Mouse (Mus musculus): ENCODE measurements at regions not wholly inside any gene's neighbourhood (a gene's known extent, or its start where the extent isn't known, plus 50 kb on each side); places are given as distances from the start of the nearest gene placed in this dataset.

GRCm38 (mm10) chr4:56621356-56621755, 118.5 kb upstream of the Gm26657 start:
- intact Hi-C loops (cut with DNase I) = no loop called here
- no peak for DNase-seq

- no peak for DNase-seq
- intact Hi-C loops (cut with DNase I) = no loop called here
Measured at GRCm38 (mm10) chr4:56620628-56621027, 119.2 kb upstream of the Gm26657 start.

DNA sequence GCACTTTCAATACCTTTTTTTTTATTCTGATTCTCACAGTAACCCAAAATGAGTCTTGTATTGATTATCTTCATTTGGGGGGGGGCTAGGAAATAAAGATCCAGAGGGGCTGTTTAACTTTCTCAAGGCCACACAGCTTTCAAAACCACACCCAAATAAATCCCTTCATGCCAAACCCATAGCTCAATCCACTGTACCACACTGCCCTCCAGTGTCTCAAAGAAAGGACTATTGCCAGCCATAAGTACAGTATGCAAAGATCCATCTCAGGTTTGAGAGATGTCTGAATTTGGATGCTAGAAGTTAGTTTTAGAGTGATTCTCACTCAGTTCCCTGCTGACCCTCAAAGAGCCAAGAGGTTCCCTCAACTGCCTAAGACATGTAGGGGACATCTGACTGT, 120.1 kb upstream of the Gm26657 start:
- no peak for DNase-seq
- intact Hi-C loops (cut with DNase I) = no loop called here

DNA sequence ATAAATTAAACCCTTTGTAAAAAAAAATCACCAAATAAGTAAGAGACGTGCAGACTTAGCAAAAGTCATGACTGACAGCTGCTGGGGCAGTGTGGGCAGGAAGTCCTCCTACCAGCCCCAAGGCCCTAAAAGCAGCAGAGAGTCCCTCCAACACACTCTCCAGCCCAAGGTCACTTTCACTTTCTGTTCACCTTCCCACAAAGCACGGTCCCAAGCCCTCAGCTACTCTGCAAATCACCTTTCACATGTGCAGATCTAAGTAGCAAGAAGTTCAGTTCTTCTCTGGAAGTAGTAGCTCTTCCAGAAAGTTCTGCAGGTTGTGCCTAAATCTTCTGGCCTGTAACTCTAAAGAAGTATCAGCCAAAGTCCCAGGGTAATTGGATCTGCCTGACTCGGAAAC, 120.8 kb upstream of the Gm26657 start:
- no peak for DNase-seq
- intact Hi-C loops (cut with DNase I) = no loop called here

- intact Hi-C loops (cut with DNase I) = no loop called here
- DNase-seq = no peak
Measured at GRCm38 (mm10) chr4:56618433-56618832, 121.4 kb upstream of the Gm26657 start.

DNA sequence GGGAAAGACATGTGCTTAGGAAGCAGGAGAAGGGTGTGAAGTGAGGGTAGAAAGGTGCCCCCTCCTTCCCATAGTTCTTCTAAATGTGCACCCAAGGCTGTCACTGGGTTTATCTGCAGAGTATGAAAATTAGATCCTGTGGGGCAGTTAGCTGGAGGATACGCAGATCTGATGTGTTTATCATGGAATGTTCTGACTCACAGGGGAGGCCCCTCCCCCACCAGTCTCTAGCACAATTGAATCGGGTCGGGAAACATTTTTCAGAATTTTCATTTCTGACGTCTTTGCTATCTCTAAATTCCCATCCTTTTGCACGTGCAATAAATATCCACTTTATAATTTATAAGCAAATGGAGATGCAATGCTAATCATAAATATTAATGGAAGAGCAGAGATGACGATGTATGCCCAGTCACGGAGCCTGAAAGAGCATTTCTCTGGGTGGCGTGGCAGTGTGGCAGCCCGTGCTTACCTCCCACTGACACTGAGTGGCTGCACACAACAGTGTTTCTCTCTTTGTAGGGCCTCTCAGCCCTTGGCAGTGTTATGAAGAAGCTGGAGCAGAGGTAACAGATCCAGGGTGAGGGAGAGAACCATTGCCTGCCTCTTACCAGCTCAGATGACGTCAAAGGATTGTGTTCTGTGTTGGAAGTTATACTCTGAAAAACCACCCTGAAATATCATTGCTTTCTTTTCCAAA, 122.1 kb upstream of the Gm26657 start:
- DNase-seq = no peak

GRCm38 (mm10) chr4:56612325-56612724, 127.5 kb upstream of the Gm26657 start:
- intact Hi-C loops (cut with DNase I) = no loop called here
- peak; percentile 43 for DNase-seq

More for the DNA sequence above, 122.1 kb upstream of the Gm26657 start:
- intact Hi-C loops (cut with DNase I) = no loop called here

DNA sequence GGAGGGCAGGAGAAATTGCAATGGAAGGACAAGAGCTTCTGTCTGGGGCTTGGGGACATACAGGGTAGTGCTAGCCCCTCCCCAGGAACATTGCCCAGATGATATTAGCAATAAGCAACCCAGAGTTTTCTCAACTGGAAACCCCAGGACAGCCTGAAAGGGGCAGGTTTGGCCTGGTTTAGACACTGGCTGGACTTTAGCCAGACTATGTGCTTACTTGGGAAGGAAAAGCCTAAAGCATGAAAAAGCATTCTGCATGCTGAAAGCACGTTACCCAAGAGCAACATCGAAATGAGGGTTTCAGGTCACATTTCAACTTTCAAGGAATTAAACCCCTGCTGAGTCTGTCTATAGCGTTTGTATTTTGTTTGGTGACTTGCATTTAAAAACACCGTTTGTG, 128.1 kb upstream of the Gm26657 start:
- intact Hi-C loops (cut with DNase I) = no loop called here
- DNase-seq = peak; percentile 9

- DNase-seq = no peak
- intact Hi-C loops (cut with DNase I) = no loop called here
Measured at GRCm38 (mm10) chr4:56610273-56610672, 129.6 kb upstream of the Gm26657 start.

DNA sequence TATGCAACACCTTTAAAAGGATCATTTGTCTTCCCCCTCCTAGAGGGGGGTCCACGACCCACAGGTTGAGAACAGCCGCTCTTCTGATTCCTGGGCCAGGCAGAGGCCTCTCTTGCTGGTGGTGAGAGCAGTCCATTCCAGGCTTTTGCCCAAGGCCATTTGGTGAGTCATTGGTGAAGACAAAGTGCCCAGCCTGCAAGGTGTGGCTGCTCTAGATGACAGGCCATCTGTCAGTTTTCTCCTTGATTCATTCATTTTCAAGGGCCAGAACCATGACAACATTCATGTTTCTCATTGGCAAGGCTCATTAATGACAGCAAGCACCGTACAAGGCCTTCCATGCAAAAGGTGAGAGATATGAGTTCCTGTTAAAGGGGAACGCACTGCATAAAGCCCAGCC, 131.2 kb upstream of the Gm26657 start:
- intact Hi-C loops (cut with DNase I) = no loop called here
- DNase-seq = no peak

- intact Hi-C loops (cut with DNase I) = no loop called here
- no peak for DNase-seq
Measured at GRCm38 (mm10) chr4:56598398-56598797, 141.5 kb upstream of the Gm26657 start.

- DNase-seq = no peak
- intact Hi-C loops (cut with DNase I) = no loop called here
Measured at GRCm38 (mm10) chr4:56597931-56598330, 141.9 kb upstream of the Gm26657 start.

- intact Hi-C loops (cut with DNase I) = no loop called here
- DNase-seq = no peak
Measured at GRCm38 (mm10) chr4:56582405-56582804, 157.5 kb upstream of the Gm26657 start.

GRCm38 (mm10) chr4:56576837-56577548, 162.9 kb upstream of the Gm26657 start:
- intact Hi-C loops (cut with DNase I) = no loop called here

GRCm38 (mm10) chr4:56552126-56552525, 187.7 kb upstream of the Gm26657 start:
- DNase-seq = no peak
- intact Hi-C loops (cut with DNase I) = no loop called here

More at GRCm38 (mm10) chr4:56576837-56577548, 162.9 kb upstream of the Gm26657 start:
- DNase-seq = no peak

DNA sequence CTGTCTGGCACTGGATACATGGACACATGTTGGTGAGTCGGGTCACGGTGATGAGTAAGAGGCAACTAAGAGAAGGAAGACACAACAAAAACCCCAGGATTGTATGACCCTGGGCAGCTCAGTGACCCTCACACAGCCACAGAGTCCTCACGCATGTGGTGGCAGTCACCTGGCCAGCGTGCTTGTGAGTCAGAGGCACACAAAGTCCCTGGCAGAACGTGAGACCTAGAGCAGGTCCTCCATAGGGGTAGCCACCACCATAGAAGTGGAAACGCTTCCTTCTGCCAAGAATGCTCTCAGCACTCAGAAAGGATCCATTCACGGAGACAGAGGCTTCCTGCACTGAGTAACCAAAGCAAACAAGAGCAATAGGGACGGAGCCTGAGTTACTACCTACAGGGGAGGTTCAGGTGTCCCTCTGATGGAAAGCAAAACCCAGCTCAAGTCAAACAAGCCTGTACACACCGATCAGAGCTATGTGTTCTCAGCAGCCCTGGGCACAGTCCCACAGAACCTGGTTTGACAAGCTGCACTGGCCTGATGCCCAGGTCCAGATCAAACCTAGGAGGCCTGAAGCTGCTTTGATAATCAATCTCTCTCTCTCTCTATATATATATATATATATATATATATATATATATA, 206.4 kb upstream of the Gm26657 start:
- intact Hi-C loops (cut with DNase I) = no loop called here
- peak; percentile 17 for DNase-seq

DNA sequence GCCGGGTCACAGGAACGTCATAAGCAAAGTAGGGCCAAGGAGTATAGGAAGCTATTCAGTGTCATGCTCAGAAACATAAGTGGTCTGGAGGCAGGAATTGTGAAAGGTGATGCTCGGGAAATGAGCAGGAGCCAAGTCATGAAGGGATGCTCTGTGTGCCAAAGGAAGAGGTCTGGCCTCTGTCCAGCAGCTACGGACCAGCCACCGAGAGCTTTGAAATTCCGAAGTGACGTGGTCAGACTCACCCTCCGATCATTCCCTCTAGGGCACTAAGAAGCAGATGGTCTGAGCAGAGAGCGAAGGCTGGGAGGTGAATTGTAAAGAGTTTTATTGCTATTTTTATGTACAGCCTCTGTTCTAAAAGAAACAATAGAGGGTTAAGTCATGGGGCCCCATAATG, 206.9 kb upstream of the Gm26657 start:
- intact Hi-C loops (cut with DNase I) = no loop called here
- peak; percentile 12 for DNase-seq

DNA sequence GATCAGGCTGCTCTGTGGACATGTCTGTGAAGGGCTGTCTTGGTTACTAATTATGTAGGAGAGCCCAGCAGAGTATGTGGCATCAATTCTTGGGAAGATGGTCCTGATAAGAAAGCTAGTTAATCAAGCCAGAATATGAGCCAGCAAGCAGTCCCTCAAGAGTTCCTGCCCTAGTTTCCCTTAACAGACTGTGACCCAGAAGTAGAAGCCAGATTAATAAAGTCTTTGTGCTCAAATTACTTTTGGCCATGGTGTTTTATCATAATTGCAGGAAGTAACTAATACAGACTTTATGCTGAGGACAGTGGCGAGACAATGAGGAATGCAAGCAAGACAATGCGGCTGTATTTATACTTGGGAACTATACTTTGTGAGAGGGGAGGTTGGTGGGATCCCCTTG, 211.3 kb upstream of the Gm26657 start:
- no peak for DNase-seq
- intact Hi-C loops (cut with DNase I) = no loop called here

GRCm38 (mm10) chr4:56524430-56524985, 215.4 kb upstream of the Gm26657 start:
- intact Hi-C loops (cut with DNase I) = no loop called here
- DNase-seq = peak; percentile 6

GRCm38 (mm10) chr4:56507770-56508169, 232.1 kb upstream of the Gm26657 start:
- intact Hi-C loops (cut with DNase I) = no loop called here

DNA sequence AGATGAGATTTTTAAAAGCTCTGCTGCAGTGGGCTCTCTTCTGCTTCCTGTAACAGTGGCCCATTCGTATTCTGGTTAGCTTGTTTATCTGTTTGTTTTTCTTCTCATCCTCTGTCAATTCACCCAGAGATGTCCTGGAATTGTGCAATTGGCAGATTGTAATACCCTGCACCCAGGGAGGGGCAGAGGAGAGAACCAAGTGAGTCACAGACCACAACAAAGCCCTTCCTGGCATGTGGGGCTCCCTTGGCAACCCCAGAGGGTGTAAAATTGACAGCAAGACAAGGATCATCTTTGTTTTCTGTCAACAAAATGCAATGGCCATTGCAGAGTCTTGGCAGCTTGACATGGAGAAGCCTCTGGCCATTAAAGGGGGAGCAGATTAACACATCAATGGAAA, 233.1 kb upstream of the Gm26657 start:
- peak; percentile 46 for DNase-seq
- intact Hi-C loops (cut with DNase I) = no loop called here

More at GRCm38 (mm10) chr4:56507770-56508169, 232.1 kb upstream of the Gm26657 start:
- no peak for DNase-seq

DNA sequence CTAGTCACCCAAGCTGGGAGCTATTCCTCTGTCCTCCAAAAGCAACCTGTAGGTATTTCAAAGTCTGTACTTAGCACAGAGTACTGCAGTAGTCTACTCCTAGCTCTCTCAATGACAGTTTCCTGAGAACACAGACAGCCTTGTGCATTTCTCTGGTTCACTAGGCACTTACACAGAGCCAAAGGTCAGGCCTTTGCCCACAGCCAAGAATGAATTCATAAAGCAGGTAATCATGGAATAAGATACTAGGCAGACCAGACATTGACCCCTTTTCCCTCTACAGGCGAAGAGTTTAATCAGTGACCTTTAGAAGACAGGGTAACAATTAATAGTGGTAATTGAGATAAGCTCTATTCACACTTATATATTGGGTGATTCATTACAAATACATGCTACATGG, 233.8 kb upstream of the Gm26657 start:
- no peak for DNase-seq

More for the DNA sequence above, 233.8 kb upstream of the Gm26657 start:
- intact Hi-C loops (cut with DNase I) = no loop called here

Data from left cerebral cortex, postnatal 4 days (tissue).